Mouse (Mus musculus) fibroblast of lung, adult 2 months (primary cell): Measurements from ENCODE around the gene Aurkb.
A peak's percentile ranks its signal among the peaks of the same experiment; 100 is the strongest.
"Not testable (repeated sequence)": the region's sequence is repeated elsewhere in the genome, so short reads cannot be mapped to it uniquely, and the experiment has no call there.

Experiments
- DNase-seq: peaks from one replicate; pipeline ENCODE4 v3.0.0-alpha.2; 2011; ENCODE audit warnings: low read depth

Gene Aurkb

GRCm38 (mm10) chr11:69045531-69046394 is at the start of gene Aurkb:
Aurkb (plus strand) TSS chr11:69045647.
- peak; percentile 62 for DNase-seq

GRCm38 (mm10) chr11:68997080-68997479 is 48.4 kb upstream of the Aurkb start:
- no peak for DNase-seq

- not testable (repeated sequence) for DNase-seq
Measured at GRCm38 (mm10) chr11:69002782-69003181, 42.7 kb upstream of the Aurkb start.

- DNase-seq: no peak
Measured at GRCm38 (mm10) chr11:69003592-69003991, 41.9 kb upstream of the Aurkb start.

GRCm38 (mm10) chr11:69005193-69005592 is 40.3 kb upstream of the Aurkb start:
- DNase-seq: no peak

- DNase-seq: not testable (repeated sequence)
Measured at GRCm38 (mm10) chr11:69006575-69006974, 38.9 kb upstream of the Aurkb start.

- DNase-seq: peak; percentile 46
Measured at GRCm38 (mm10) chr11:69008182-69009121, 37.0 kb upstream of the Aurkb start, which contains the start of gene Pfas. Pfas (minus strand) TSS chr11:69008460.

- no peak for DNase-seq
Measured at GRCm38 (mm10) chr11:69009508-69009907, 35.9 kb upstream of the Aurkb start.

- no peak for DNase-seq
Measured at GRCm38 (mm10) chr11:69010400-69011323, 34.8 kb upstream of the Aurkb start.

- DNase-seq: not testable (repeated sequence)
Measured at GRCm38 (mm10) chr11:69011445-69011844, 34.0 kb upstream of the Aurkb start.

GRCm38 (mm10) chr11:69012071-69012601 is 33.3 kb upstream of the Aurkb start:
- peak; percentile 85 for DNase-seq

- peak; percentile 85 for DNase-seq
Measured at GRCm38 (mm10) chr11:69015644-69016441, 29.6 kb upstream of the Aurkb start, which contains the start of gene Ctc1. Ctc1 (plus strand) TSS chr11:69015911.

- no peak for DNase-seq
Measured at GRCm38 (mm10) chr11:69016755-69017154, 28.7 kb upstream of the Aurkb start.

GRCm38 (mm10) chr11:69020691-69021090 is 24.8 kb upstream of the Aurkb start:
- no peak for DNase-seq

- no peak for DNase-seq
Measured at GRCm38 (mm10) chr11:69026562-69026961, 18.9 kb upstream of the Aurkb start.

GRCm38 (mm10) chr11:69028805-69029204 is 16.6 kb upstream of the Aurkb start:
- no peak for DNase-seq

GRCm38 (mm10) chr11:69033552-69033951 is 11.9 kb upstream of the Aurkb start:
- DNase-seq: no peak

- no peak for DNase-seq
Measured at GRCm38 (mm10) chr11:69034585-69034984, 10.9 kb upstream of the Aurkb start.

GRCm38 (mm10) chr11:69035411-69035810 is 10.0 kb upstream of the Aurkb start:
- DNase-seq: no peak

- peak; percentile 63 for DNase-seq
Measured at GRCm38 (mm10) chr11:69035849-69036248, 9.6 kb upstream of the Aurkb start.
